Mouse (Mus musculus): ENCODE results near the gene Arrdc5.
A peak's percentile ranks its signal among the peaks of the same experiment; 100 is the strongest.
"Not testable (repeated sequence)": the region's sequence is repeated elsewhere in the genome, so short reads cannot be mapped to it uniquely, and the experiment has no call there.

Gene Arrdc5

GRCm38 (mm10) chr17:56278340-56278739 is 21.7 kb downstream of the Arrdc5 start:
- DNase-seq (ENCODE audit: low spot score in 2 of 2) = no peak

- DNase-seq (ENCODE audit: low spot score in 2 of 2) = no peak
Observed at GRCm38 (mm10) chr17:56277567-56277893, 22.6 kb downstream of the Arrdc5 start.

GRCm38 (mm10) chr17:56276643-56277566 is 23.2 kb downstream of the Arrdc5 start, which contains the start of gene Ticam1:
Ticam1 (minus strand) TSS chr17:56276786.
- DNase-seq (ENCODE audit: low spot score in 2 of 2) = peak; percentile 76 to 78

DNA sequence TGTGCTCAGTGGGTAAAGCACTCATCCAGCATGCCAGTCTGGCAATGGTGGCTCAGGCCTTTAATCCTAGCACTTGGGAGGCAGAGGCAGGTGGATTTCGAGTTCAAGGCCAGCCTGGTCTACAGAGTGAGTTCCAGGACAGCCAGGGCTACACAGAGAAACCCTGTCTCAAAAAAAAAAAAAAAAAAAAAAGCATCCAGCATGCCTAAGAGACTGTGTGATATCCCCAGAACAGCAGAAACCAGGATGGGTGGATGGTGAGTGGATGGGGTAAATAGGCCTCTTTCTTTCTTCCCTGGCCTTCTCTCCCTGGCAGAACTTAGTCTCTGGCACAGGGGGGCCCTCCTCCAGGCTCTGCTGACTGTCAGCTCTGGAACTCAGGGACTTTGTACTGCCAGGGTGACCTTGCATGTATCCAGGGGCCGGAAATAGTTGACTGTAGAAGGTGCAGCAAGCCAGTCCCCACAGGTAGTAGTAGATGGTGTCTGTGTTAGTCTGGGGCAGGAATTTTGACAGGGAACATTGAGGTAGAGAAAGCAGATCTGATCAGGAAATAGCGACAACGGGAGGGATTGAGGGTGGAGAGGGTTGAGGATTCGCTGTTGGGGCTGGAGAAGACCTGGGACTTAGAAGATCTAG is 24.1 kb downstream of the Arrdc5 start:
- no peak for DNase-seq (ENCODE audit: low spot score in 2 of 2)

- no peak for DNase-seq (ENCODE audit: low spot score in 2 of 2)
Observed at GRCm38 (mm10) chr17:56273986-56274385, 26.1 kb downstream of the Arrdc5 start.

- DNase-seq (ENCODE audit: low spot score in 2 of 2) = no peak
Observed at GRCm38 (mm10) chr17:56273482-56273881, 26.6 kb downstream of the Arrdc5 start.

DNA sequence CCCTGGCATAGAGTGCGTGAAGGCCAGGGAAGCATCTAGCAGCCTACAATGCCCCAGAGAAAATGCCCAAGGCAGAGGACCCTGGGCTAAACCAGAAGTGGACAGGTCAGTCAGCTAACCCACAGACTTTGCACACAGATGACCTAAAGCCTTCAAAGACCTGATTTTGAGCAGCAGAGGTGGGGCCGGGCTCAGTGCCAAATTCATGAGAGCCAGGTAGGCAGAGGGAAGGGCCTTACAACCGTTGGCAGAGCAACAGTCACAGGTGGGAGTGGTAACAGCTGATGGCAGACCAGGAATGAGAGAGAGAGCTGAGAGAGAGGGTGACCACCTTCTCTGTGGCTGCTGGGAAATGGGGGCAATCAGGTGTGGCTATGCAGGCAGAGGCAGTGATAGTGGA is 27.4 kb downstream of the Arrdc5 start:
- no peak for DNase-seq (ENCODE audit: low spot score in 2 of 2)

DNA sequence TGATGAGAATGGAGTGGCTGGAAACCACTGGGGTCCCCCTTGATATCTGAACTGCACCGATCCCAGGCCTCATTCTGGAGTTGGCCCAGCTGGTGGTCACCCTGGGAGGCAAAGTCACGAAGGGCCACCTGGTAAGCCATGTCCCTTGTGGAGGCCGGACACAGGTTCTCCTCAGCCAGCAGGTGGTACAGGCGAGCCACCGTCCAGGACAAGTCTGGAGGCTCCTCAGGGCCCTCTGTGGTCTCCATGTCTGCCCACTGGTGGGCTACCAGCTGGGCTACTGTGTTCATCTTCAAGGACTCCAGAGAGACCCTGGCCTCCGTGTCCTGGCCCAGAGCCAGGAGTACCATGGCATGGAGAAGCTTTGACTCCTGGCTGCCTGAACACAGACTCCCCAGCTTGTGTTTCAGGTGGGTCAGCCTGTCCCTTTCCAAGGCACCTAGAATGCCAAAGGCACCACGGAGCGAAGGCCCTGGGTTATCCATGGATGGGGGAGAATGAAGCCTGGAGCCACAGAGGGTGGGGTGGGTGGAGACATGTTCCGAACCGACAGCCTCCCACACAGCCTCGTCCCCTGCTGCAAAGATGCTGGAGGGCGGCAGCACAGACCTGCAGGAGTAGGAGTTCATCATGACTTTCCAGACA is 28.4 kb downstream of the Arrdc5 start:
- no peak for DNase-seq (ENCODE audit: low spot score in 2 of 2)

DNA sequence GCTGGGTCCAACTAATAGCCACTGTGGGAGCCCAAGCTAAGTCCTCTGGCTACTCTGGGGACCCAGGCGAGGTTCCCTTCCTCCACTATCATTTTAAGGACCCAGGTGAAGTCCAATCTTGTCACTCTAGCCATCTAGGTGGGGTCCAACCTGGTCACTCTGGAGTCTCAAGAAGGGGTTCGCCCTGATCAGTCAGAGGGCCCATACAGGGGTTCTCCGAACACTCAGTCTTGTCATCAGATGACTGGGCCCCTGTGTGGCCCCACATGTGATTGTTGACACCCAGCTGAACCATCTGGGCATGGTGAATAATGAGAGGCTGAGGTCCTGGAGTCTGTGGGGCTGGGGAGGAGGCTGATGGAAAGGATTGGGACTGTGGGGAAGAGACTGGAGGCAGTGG is 30.3 kb downstream of the Arrdc5 start:
- no peak for DNase-seq (ENCODE audit: low spot score in 2 of 2)

- DNase-seq (ENCODE audit: low spot score in 2 of 2) = peak; percentile 61 to 81
Observed at GRCm38 (mm10) chr17:56269153-56269630, 30.9 kb downstream of the Arrdc5 start.

GRCm38 (mm10) chr17:56266271-56266670 is 33.8 kb downstream of the Arrdc5 start:
- peak; percentile 67 to 89 for DNase-seq (ENCODE audit: low spot score in 2 of 2)

GRCm38 (mm10) chr17:56265869-56266268 is 34.2 kb downstream of the Arrdc5 start:
- no peak for DNase-seq (ENCODE audit: low spot score in 2 of 2)

- DNase-seq (ENCODE audit: low spot score in 2 of 2) = no peak
Observed at GRCm38 (mm10) chr17:56265011-56265410, 35.1 kb downstream of the Arrdc5 start.

DNA sequence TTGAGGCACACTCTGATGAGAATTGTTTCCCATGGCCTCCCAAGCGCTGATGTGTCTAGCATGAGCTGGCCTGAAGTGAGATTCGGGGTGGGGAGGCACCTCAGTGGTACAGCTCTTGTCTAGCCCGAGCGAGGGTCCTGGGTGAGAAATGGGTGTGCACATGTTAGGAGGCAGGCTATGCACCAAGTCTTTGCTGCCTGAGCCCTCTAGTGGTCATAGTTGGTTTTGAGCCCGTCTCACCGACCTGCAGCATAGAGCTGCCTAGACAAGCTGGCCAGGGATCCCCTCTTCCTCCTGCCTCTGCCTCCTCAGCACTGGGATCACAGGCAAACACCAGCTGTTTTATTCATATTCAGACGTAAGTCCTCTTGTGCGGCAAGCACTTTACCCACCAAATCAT is 36.1 kb downstream of the Arrdc5 start:
- peak; percentile 77 to 87 for DNase-seq (ENCODE audit: low spot score in 2 of 2)

- no peak for DNase-seq (ENCODE audit: low spot score in 2 of 2)
Observed at GRCm38 (mm10) chr17:56262645-56263094, 37.4 kb downstream of the Arrdc5 start.

GRCm38 (mm10) chr17:56261166-56261565 is 38.9 kb downstream of the Arrdc5 start:
- DNase-seq (ENCODE audit: low spot score in 2 of 2) = no peak

GRCm38 (mm10) chr17:56259301-56260037 is 40.6 kb downstream of the Arrdc5 start:
- no peak for DNase-seq (ENCODE audit: low spot score in 2 of 2)

- not testable (repeated sequence) for DNase-seq (ENCODE audit: low spot score in 2 of 2)
Observed at GRCm38 (mm10) chr17:56258812-56259211, 41.3 kb downstream of the Arrdc5 start.

DNA sequence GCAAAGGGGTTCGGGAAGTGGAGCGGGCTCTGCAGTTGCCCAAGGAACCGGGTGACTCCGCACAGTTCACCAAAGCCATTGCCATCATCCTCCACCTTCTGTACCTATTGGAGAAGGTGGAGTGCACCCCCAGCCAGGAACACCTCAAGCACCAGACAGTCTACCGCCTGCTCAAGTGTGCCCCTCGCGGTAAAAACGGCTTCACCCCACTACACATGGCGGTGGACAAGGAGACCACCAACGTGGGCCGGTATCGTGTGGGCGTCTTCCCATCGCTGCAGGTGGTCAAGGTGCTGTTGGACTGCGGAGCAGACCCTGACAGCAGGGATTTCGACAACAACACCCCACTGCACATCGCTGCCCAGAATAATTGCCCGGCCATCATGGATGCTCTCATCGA is 41.8 kb downstream of the Arrdc5 start:
- not testable (repeated sequence) for DNase-seq (ENCODE audit: low spot score in 2 of 2)

DNA sequence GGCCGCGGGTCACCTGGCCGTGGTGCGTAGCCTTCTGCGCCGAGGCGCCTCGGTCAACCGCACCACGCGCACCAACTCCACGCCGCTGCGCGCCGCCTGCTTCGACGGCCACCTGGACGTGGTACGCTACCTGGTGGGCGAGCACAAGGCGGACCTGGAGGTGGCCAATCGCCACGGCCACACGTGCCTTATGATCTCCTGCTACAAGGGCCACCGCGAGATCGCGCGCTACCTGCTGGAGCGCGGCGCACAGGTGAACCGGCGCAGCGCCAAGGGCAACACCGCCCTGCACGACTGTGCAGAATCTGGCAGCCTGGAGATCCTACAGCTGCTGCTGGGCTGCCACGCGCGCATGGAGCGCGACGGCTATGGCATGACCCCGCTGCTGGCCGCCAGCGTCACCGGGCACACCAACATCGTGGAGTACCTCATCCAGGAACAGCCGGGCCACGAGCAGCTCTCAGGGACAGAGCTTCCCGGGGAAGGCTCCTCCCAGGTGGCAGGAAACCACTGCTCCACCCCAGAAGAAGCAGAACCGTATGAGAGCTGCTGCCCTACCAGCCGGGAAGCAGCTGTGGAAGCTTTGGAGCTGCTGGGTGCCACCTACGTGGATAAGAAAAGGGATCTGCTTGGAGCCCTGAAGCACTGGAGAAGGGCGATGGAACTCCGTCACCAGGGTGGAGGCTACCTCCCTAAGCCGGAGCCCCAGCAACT is 42.7 kb downstream of the Arrdc5 start:
- peak in 1 of 2 experiments; percentile 41 for DNase-seq (ENCODE audit: low spot score in 2 of 2)

Data from frontal cortex, postnatal 36 days (tissue).